In genomic region chr1:104768371-104769249, GRCm38 (mm10) we compare ENCODE assay signal across 8 mouse cellular contexts. TPM values are rescaled to one million over a fixed set of nuclear protein-coding genes. Genes with fewer than 3 reads are reported as not detected.
A peak's percentile ranks its signal among the peaks of the same experiment; 100 is the strongest.
DNase-seq lines count a peak whose midpoint lies in the region; ATAC-seq and TF ChIP-seq lines count a peak whose summit lies in the region.

Cdh20 (plus strand) TSS chr1:104768529.

- no peaks in the 10 kb centered on the region for H3K4me1 ChIP-seq in intestine, postnatal 0 days (replicated peaks; ENCODE audit: control insufficient read depth, insufficient read depth, low read length)
- peaks cover 27% of the 10 kb centered on the region for H3K4me1 ChIP-seq in midbrain, embryonic 10.5 days

- TF ChIP-seq CTCF in intestine, postnatal 0 days (IDR thresholded peaks at IDR 0.05; ENCODE audit: low read depth), result no peak

- H3K4me3 ChIP-seq in intestine, postnatal 0 days (ENCODE audit: low read depth, low read length), result peak within 1 kb of the TSS; percentile 27
- peak within 1 kb of the TSS; percentile 77 for H3K4me3 ChIP-seq in midbrain, embryonic 10.5 days

- H3K27me3 ChIP-seq in intestine, postnatal 0 days (replicated peaks; ENCODE audit: control insufficient read depth, insufficient read depth, low read length), result peaks cover 15% of the 10 kb centered on the region
- peaks cover 29% of the 10 kb centered on the region for H3K27me3 ChIP-seq in midbrain, embryonic 10.5 days (ENCODE audit: low read depth, poor library complexity, severe bottlenecking)

- H3K4me2 ChIP-seq in intestine, postnatal 0 days (replicated peaks; ENCODE audit: low read depth), result peak within 1 kb of the TSS; percentile 74

- no peaks in the 10 kb centered on the region for H3K9me3 ChIP-seq in intestine, postnatal 0 days (ENCODE audit: control insufficient read depth)
- no peaks in the 10 kb centered on the region for H3K9me3 ChIP-seq in midbrain, embryonic 10.5 days (replicated peaks)

- no peaks in the 10 kb centered on the region for H3K36me3 ChIP-seq in intestine, postnatal 0 days (ENCODE audit: control insufficient read depth, insufficient read depth)
- no peaks in the 10 kb centered on the region for H3K36me3 ChIP-seq in midbrain, embryonic 10.5 days

- ATAC-seq in intestine, postnatal 0 days, result no peak; the same call in 1 of the 2 replicates
- ATAC-seq in erythroblast, adult 5-6 weeks (replicated peaks; ENCODE audit: low FRiP score, poor library complexity, severe bottlenecking), result no peak

- peak; percentile 22 for DNase-seq in layer of hippocampus, adult 11-12 months (ENCODE audit: low spot score)
- DNase-seq in layer of hippocampus, adult 9-11 months, result no peak
- DNase-seq in cerebellum, adult 8-10 months, result peak; percentile 55
- DNase-seq in forelimb bud, embryonic 11.5 days (ENCODE audit: low read depth, low spot score), result peak; percentile 23
- peak; percentile 60 for DNase-seq in midbrain, embryonic 10.5 days (ENCODE audit: low spot score)
- no peak for DNase-seq in urinary bladder, postnatal 36 days (ENCODE audit: low spot score in 2 of 2)

- WGBS in intestine, postnatal 0 days, result 1% methylated on average over 46 of the region's 46 CpGs
- under 1% methylated on average over 46 of the region's 46 CpGs for WGBS in midbrain, embryonic 10.5 days

- no peak within 1 kb of the TSS for H3K9ac ChIP-seq in intestine, postnatal 0 days (ENCODE audit: low read depth, low read length)

- no peak within 1 kb of the TSS for H3K27ac ChIP-seq in intestine, postnatal 0 days (ENCODE audit: low read depth, low read length)
- H3K27ac ChIP-seq in midbrain, embryonic 10.5 days (replicated peaks), result peak within 1 kb of the TSS; percentile 78

RNA-seq across cellular contexts. Expression of gene Cdh20, which starts in this region (rescaled TPM):
- polyA plus RNA-seq in intestine, postnatal 0 days (2015; fragmentation: Nextera tagmentation; extraction: Ambion mirVana), result 0.14 and 0.21 TPM in 2 replicates
- 1.4 and 1.7 TPM in 2 replicates for polyA plus RNA-seq in midbrain, embryonic 10.5 days (2016; fragmentation: Nextera tagmentation; extraction: Ambion mirVana)
- not detected in 2 replicates for total RNA-seq in erythroblast, adult 5-6 weeks (2015; ENCODE audit: low replicate concordance)
- total RNA-seq in erythroblast, adult 5-6 weeks (2017; ENCODE audit: low replicate concordance), result not detected in 2 replicates

Comparison
In these comparisons a context has a peak if more than half of its experiments do, and no peak if none do; other contexts are left out.
1. DNase-seq: peak in layer of hippocampus, adult 11-12 months (single experiment), cerebellum, adult 8-10 months (single experiment), forelimb bud, embryonic 11.5 days (single experiment) and midbrain, embryonic 10.5 days (single experiment); none in layer of hippocampus, adult 9-11 months (single experiment) and urinary bladder, postnatal 36 days (0 of 2).